Mouse (Mus musculus) cortical plate, adult 2 months (tissue): ENCODE measurements at regions not wholly inside any gene's neighbourhood (a gene's known extent, or its start where the extent isn't known, plus 50 kb on each side); places are given as distances from the start of the nearest gene placed in this dataset.

Experiments used
- CTCF ChIP-seq: fragments of 200-500 bp; IDR thresholded peaks from 2 replicates; pipeline ENCODE4 v1.5.1; 2011; ENCODE audit warnings: mild to moderate bottlenecking, control low read depth, low read length; ENCODE audit not compliant: insufficient read depth; ENCODE audit errors: extremely low read depth
- POLR2A ChIP-seq: fragments of 200-500 bp; IDR thresholded peaks from 2 replicates; pipeline ENCODE4 v1.6.1; 2011; ENCODE audit warnings: mild to moderate bottlenecking, low read length, control low read depth; ENCODE audit not compliant: insufficient read depth; ENCODE audit errors: extremely low read depth

- TF ChIP-seq POLR2A (no peak), CTCF (no peak)
These were observed 163.8 kb downstream of the Hs3st3b1 start for GRCm38 (mm10) chr11:63758313-63758712.
